Mouse (Mus musculus): ENCODE measurements around the gene Apaf1.

The Apaf1 gene

DNA sequence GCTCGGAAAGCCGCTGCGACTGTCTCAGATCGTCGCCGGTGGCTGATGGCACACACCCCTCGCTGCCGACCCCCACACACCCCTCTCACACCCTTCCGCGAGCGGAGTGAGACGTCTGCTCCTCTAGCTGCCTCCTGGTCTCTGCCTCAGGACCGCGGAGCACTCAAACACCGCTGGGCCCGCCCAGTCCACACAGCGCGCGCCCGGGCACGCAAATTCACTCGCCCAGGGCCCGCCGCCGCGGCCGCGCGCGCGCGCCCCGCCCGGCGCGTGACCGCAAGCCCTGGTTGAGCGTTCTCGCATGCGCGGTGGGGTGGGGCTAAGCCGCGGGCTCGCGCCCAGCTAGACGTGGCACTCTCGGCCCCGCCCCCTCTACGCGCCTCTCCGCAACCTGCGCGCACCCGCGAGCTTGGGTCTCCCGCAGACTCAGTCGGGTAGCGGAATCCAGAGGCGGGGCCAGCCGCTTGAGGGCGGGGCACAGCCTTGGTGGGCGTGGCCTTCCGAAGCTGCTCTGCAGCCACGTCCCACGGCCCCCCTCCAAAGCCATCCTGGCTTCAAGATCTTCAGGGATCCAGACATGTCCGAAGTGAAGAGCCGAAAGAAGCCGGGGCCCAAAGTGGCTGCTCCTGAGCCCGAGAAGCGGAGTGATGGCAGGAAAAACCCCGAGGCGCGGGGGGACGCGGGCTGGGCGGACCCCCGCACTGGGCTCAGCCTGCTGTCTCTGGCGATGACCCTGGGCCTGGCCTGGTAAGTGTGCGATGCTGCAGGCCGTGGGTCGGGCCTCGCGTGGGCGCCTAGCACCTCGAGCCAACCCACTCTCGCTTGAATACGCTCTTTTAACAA lies at the start of gene Apaf1, which contains the start of gene Ikbip:
Gene Apaf1 (minus strand): TSS at position 221 of the 843 bp plus-strand sequence.
Gene Ikbip (plus strand): TSS at position 391 of the 843 bp plus-strand sequence.
- peak; percentile 100 for DNase-seq

DNA sequence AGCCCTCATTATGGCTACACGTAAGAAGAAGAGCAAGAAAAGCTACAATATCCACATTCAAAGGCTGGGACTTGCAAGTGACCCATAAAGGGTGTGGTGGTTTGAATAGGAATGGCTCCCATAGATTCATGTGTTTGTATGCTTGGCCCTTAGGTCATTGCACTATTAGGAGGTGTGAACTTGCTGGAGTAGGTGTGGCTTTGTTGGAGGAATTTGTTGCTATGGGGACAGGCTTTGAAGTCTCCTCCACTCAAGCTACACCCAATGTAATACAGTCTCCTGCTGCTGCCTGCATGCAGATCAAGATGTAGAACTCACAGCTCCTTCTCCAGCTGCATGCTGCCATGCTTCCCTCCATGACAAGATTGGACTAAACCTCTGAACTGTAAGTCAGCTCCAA lies 49.0 kb upstream of the Apaf1 start:
- DNase-seq: no peak

DNA sequence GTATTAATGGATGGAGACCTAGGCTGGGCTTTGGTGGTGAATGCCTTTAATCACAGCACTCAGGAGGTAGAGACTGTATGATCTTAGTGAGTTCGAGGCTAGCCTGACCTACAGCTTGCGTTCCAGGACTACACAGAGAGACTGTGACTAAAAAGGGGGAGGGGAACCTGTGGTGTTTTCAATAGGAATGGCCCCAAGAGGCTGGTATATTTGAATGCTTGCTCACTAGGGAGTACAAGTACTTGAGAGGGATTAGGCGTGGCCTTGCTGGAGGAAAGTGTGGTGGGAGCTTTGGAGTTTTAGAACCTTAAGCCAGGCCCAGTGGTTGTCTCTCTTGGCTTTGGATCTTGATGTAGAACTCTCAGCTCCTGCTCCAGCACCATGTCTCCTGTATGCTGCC lies 48.2 kb upstream of the Apaf1 start:
- DNase-seq: no peak

DNA sequence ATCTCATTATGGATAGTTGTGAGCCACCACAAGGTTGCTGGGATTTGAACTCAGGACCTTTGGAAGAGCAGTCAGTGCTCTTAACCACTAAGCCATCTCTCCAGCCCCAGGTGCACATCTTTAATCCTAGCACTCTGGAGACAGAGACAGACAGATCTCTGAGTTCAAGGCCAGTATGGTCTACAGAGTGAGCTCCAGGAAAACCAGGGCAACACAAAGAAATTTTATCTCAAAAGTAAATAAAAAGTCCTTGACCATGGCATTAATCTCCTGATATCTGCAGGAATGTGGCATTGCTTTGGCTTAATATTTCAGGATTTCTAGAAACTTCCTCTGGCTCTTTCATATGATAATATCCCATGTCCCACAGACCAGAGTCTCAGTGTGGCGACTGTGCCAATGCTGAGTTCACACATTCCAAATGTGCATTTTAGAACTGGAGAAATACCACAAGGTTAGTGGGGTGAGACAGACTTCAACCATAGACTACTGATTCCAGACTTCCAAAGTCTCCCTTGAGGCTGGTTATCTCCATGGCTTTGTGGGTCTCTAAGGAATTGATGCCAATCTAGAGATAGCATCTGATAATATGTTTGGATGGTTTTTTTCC lies 46.1 kb upstream of the Apaf1 start:
- DNase-seq: peak; percentile 84

DNA sequence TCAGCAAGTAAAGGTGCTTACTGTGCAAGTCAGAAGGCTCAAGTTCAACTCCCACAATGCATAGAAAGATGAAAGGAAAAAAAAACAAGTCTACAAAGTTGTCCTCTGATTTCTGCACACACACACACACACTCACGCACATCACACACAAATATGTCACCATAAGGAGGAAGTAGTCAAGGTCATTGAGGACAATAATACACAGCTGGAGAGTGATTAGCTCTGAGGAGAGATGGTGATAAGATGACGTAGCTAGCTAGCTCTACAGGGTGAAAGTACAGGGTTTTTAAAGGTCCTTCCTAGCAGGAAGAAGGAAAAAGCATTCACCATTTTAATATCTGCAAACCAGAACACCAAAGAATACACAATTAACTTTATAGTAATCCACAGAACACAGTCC lies 44.8 kb upstream of the Apaf1 start:
- no peak for DNase-seq

DNA sequence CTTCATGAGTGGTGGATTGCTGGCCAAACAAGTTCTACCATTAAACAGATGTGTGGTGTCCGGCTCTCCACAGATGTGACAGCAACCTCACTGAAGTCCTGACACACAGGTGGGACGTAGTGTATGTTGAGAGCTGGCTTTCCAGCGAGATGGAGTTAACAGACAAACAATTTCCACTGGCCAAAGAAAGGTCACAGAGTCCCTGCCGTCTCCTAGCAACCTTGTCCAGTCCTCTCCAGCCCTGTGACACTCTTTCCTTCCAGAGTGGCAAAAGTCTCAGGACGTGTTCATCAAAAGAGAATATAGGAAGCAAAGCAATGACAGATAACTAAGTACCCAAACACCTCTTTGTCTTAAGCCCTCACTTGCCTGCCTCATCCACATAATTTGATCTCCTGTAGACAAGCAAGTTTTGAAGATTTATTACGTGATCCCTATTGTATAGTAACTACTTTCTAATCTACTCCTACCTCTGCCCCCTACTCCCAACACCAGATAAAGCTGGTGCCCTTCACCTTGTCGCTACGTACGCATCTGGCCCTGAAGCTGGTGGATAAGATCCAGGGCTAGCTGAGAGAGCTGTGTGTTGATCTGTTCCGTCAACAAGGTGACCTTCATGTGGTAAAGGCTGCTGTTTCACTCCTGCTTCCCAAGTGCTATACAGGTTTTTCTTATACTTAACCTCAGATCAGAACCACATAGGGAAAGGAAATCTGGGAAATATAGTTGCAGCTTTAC lies 44.2 kb upstream of the Apaf1 start:
- peak; percentile 54 for DNase-seq

DNA sequence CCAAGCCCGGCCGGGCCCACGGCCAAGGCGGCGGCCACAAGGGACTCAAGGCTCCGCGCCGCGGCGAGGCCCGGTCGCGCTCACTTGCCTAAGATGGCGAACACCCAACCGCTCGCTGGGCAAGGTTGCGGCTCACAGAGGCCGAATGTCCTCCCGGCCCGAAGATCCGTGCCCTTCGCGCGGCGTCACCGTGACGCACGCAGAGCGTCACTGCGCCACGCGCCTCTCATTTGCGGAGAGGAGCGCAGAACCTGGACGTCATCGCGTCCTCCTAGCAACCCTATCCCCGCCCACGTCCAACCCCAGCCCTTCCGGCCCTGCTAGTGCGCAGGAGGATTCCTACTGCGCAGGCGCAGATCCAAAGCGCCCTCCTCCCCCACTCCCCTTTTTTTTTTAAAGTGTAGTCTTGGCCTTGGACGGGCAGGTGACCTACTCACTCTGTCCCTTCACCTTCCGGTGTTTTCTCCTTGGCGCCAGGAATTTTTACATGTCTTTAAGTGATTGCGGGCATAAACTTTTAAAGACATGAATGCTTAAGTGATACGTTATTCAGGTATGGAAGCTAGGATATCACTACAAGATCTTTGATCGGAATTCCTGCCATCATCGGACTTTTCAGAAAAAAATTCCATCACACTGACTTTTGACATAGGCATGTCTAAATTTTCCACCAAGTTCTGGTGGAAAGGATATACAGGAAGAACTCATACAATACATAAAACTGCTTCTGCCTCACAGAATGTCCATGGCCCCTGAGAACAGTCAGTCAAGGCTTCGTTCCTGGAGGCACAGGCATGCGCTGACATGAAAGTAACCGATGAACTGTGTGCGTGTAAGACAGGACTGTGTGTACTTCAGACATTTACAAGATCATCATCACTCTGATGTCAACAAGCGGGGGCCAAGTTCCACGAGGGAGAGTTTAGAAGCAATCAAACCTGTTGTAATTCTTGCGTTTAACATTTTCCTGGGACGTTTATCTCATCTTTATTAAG lies 41.6 kb upstream of the Apaf1 start, which contains the start of gene Slc25a3:
Gene Slc25a3 (minus strand): TSS at position 232 of the 995 bp plus-strand sequence.
- DNase-seq: peak; percentile 98

DNA sequence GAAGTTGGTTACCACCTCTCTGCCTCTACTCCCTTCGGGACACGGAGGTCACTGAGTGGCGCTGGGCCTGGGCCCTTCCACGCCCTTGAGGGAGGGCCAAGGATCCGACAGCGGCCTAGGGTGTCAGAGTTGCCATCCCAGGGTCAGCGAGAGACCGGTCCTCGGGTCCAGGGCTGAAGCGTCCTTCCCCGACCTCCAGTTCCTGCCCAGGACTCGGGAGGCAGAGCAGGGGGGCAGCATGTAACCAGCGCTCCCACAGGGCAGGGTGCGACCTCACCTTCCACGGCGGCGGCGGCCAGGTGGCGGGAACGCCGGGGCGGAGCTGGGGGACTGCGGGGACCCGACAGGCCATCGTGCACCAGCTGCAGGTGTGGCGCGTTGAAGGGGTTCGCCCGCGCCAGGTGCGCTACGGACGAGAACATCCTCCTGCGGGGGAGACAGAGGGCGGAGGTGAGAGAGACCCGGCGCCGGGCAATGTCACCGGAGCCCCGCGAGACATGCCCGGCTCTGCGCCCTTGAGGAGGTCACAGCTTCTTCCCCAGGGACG lies 40.8 kb upstream of the Apaf1 start:
- peak; percentile 65 for DNase-seq

DNA sequence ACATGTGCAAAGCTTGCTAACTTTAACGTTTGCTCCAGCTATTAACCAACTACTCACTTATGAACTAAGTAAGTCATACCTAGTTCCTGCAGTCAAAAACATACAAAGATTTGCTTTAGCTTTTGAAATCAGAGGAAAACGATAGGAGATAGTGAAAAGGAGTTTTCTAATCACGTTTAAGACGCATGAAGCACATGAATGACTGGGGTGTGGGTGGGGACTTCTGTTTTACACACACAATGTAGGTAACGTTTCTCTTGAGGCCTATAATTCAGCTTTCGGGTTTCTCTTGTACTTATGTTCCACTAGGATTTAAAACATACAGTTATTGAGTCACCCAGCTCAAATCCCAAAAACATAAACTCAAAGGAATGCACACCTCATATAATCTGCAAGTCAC lies 40.1 kb upstream of the Apaf1 start:
- DNase-seq: no peak

DNA sequence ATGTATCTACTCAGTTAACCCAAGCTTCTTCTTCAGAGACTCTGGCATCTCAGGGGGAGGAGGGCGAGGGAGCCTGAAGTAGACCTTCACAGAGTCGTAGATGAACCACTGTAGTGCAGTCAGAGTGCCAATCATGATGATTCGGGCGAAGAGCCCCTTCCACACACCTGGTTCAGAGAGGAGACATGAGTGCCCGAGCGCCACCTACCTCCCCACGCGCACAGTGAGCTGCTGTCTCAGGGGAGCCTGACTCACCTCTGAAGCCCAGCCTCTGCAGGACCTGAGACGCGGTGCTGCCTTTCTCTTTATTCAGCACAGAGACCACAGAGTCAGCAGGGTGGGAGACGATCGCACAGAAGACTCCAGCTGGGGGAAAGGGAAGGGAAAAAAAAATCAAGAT lies 34.4 kb upstream of the Apaf1 start:
- no peak for DNase-seq

DNA sequence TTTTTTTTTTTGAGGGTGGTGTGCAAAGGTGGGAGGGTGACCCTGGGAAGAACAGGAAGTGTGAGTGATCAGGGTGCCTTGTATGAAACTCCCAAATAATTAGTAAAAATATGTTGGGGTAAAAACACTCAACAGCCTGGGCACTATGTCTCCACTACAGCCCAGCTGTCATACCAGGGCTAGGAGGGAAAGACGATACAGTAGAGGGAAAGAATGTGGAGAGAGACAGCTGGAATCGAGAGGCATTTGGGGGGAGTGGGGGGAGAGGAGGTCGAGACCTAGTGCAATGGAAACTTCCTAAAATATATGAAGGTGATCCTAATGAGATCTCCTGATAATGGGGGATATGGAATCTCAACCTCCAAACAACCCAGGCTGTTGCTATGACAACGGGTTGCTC lies 27.3 kb upstream of the Apaf1 start:
- no peak for DNase-seq

DNA sequence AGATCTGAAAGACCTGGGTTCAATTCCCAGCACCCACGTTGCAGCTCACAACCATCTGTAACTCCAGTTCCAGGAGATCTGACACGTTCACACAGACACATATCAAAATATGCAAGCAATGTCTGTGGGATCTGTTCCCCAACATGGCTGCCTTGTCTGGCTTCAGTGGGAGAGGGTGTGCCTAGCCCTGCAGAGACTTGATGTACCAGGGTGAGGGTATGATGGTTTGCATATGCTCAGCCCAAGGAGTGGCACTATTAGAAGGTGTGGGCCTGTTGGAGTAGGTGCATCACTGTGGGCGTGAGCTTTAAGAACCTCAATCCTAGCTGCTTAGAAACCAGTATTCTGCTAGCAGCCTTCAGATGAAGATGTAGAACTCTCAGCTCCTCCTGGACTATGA lies 23.4 kb upstream of the Apaf1 start:
- no peak for DNase-seq

DNA sequence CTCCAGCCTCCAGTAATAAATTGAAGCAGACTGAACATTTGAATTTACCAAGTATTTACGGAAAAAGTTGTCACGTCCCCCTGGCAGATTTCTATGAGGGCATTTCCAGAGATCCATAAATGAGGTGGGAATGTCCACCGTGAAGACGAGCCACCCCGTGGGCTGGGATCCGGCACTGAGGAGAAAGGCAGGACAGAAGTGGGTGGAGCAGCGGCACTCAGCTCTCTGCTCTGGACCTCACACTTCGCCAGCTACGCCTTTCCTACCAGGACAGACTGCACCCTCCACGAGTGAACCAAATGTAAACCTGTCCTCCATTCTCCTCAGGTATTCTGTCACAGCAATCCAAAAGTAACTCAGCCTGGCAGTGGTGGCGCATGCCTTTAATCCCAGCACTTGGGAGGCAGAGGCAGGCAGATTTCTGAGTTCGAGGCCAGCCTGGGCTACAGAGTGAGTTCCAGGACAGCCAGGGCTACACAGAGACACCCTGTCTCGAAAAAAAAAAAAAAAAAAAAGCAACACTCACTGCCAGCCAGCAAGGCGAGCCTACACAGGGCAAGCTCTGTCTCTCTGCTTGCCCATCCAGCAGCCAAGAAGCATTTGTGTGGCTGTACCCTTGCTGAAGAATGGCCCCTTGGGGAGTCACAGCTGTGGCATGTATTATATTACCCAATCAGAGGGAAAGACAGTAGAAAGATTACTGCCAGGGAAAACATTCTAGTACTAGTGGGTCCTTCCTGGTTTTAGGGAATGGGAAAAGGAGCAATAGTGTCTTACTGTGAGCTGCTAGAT lies 20.4 kb upstream of the Apaf1 start:
- no peak for DNase-seq

DNA sequence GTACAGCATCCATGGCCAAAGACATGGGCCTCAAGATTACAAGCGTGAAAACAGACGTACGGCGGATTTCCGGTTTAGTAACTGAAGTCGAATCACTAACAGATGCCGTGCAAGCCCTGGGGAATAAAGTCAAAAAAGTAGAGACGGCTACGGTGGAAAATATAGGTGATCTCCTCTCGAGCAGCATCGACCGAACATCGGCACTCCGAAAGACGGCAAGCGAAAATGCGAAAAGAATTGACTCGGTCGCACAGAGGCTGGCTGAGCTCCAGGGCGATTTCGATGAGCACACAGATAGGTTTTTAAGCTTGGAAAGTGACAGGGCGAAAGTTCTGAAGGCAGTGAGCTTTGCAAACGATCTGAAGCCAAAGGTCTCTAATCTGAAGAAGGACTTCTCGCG lies 19.4 kb upstream of the Apaf1 start:
- no peak for DNase-seq

DNA sequence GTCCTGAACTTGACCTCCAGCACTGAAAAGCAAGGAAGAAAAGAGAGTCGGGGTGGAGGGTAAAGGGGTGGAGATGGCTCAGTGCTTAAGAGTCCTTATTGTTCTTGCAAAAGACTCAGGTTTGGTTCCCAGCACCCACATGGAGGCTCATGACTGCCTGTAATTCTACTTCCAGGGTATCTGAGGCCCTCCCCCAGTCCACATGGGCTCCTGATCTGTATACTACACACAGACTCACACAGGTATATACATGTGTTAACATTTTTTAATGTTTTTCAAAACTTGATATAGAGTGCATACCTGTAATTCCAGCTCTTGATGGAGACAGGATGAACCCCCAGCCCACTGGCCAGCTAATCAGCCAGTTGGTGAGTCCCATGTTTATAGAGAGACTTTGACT lies 17.5 kb upstream of the Apaf1 start:
- no peak for DNase-seq

DNA sequence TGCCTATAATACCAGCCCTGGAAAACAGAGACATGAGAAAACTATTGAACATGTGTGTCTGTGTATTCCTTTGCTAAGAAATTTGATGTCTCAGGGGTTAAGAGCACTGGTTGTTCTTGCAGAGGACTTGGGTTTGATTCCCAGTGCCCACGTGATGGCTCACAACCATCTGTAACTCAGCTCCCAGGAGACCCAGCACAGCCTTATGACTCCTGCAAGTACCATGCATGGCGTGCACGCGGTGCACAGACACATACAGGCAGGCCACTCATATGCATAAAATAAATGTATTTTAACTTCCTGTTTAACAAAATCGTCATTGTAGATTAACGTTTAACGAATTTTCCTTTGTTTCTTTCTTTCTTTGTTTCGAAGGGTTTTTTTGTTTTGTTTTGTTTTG lies 15.5 kb upstream of the Apaf1 start:
- DNase-seq: no peak

DNA sequence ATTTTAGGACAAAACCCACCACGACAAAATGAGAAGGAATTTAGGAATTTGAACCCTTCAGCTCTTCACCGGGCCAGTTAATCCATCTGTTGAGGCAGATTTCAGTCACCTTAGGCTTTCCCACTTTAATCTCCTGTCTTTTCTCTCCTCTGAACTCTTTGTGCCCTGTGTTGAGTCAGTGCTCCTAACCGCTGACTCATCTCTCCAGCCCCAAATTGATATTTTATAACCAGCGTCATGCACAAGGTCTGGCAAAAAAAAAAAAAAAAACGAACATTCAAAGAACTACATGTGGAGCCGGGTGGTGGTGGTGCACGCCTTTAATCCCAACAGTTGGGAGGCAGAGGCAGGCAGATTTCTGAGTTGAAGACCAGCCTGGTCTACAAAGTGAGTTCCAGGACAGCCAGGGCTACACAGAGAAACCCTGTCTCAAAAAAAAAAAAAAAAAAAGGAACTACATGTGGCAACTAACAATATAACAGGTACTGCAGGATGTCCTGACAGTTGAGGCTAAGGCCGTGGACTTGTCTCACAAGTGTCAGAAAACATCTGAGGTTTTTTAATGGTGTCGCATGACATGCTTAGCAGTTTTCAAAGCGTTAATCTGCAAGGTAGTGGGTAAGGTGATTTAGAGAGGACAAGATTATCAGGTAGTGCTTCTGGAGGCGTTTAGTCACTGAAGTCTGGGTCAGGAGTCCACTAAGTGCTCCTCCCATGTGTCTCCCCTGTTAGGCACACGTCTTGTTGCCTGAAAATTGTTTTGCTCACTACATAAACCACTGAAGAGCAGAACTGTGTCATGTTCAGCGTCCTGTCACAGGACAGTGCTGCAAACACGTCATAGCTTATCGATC lies 11.9 kb upstream of the Apaf1 start:
- DNase-seq: peak; percentile 31

DNA sequence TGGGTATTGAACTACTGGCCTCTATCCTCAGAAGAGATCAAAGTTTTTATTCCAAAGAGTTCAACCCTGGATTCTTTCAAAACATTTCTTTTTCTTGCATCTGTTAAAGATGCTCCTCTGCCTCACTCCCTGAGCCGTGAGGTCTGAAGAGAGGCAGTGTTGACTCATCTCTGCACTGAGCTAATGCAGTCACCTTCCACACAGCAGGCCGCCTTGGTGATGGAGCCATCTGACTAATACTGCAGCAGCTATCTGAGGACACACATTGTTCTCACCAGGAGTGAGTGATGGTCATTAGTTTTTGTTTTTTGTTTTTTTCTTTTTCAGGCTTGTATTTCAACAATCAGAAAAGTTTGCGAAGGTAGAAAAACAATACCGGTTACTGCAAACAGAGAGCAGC lies 10.2 kb upstream of the Apaf1 start:
- no peak for DNase-seq

DNA sequence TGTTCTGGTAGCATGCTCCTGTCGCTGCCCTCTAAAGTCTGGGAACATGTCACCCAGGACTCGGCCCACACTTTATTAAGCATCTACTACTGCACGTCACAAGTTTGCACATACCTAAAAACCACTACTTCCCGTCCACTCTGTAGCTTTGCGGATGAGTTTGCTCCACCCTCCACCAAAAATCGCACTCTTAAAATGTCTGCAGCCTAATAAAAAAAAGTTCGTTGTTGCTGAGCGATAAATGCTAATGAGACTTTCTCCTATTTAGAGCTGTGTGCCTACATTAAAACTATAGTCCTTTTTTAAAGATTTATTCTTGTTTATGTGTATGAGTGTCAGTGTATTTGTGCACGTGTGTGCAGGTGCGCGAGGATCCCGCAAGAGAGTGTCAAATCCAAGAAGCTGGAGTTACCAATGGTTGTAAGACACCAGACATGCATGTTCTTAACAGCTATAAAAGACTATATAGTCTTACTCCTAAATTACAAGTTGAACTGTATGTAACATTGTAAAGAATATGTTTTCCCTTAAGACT lies 890 bp upstream of the Apaf1 start:
- DNase-seq: peak; percentile 10

DNA sequence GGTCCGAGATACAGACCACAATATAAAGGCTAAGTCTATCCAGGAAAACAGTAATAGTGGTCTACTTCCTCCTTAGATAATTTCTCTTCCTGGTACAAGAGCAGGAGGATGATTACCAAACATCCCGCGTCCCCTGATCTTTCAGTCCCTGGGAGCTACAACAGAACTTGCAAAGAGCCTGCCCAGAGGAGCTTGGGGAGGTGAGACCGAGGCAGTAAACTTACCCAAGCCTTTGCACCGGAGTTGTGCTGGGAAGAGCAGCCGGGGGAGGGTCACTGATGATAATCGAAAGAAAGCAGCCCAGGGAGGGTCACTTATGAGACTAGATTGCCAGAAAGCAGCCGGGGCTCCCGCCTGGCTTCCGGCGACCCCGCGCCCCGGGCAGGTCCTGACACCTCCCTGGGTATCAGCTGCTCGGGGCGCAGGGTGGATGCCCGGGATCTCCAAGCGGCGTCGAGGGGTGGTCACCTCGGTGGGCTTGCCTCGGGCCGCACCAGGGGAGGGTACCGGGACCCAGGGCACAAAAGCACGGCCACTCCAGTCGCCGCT lies 537 bp downstream of the Apaf1 start:
- no peak for DNase-seq

Measured in kidney, adult 9 months (tissue).